Comparison of ENCODE assay signal across 15 mouse cellular contexts in the genomic region with DNA sequence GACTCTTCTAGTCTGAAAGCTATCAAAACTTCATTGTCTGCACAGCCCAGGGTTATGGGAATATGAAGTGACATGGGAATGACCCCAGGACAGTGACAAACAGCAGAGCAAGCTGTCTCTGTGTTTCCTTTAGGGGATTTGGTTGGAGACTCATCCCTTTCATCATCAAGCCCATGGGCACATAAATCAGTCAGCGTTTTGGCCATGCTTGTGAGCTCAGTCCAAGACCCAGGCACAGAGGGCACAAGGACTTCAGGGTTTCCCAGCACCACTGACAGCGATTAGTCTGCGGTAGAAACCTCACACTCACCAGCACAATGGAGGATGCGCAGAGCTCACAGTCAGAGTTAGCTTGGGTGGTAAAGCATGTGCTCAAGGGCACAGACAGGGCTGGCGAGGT. TPM values are rescaled to one million over a fixed set of nuclear protein-coding genes. Genes with fewer than 3 reads are reported as not detected.
DNase-seq lines count a peak whose midpoint lies in the region; ATAC-seq and TF ChIP-seq lines count a peak whose summit lies in the region.
"Had no signal": no experiment of that assay in that cellular context is flagged by ENCODE, and none has a peak within 500 bp of the region (broad histone marks: within the 10 kb centered on the region; RNA-seq: fewer than 3 reads in every experiment).

No protein-coding gene starts in this region.

- H3K4me3 ChIP-seq in intestine, embryonic 15.5 days (replicated peaks) = no peak overlapping the region
- no peak overlapping the region for H3K4me3 ChIP-seq in intestine, postnatal 0 days (ENCODE audit: low read depth, low read length)
- no peak overlapping the region for H3K4me3 ChIP-seq in midbrain, postnatal 0 days (ENCODE audit: low read depth, low read length)
- H3K4me3 ChIP-seq in midbrain, embryonic 14.5 days (replicated peaks; ENCODE audit: low read depth, low read length) = no peak overlapping the region
- H3K4me3 ChIP-seq in neural tube, embryonic 14.5 days (ENCODE audit: low read depth, low read length) = no peak overlapping the region
- H3K4me3 ChIP-seq: heart, embryonic 15.5 days; limb, embryonic 13.5 days; liver, embryonic 15.5 days; myocyte had no signal

- H3K4me2 ChIP-seq in intestine, embryonic 15.5 days (replicated peaks) = no peak overlapping the region
- H3K4me2 ChIP-seq in intestine, postnatal 0 days (replicated peaks; ENCODE audit: low read depth) = no peak overlapping the region
- H3K4me2 ChIP-seq in midbrain, postnatal 0 days (ENCODE audit: low read depth, low read length, poor library complexity, severe bottlenecking) = no peak overlapping the region
- H3K4me2 ChIP-seq in midbrain, embryonic 14.5 days (ENCODE audit: low read length) = no peak overlapping the region
- H3K4me2 ChIP-seq in neural tube, embryonic 14.5 days (ENCODE audit: low read depth, low read length) = no peak overlapping the region
- H3K4me2 ChIP-seq: heart, embryonic 15.5 days; limb, embryonic 13.5 days; liver, embryonic 15.5 days had no signal

- no peaks in the 10 kb centered on the region for H3K9me3 ChIP-seq in intestine, embryonic 15.5 days
- no peaks in the 10 kb centered on the region for H3K9me3 ChIP-seq in intestine, postnatal 0 days (ENCODE audit: control insufficient read depth)
- no peaks in the 10 kb centered on the region for H3K9me3 ChIP-seq in midbrain, postnatal 0 days (ENCODE audit: low read length)
- H3K9me3 ChIP-seq in midbrain, embryonic 14.5 days (ENCODE audit: control insufficient read depth, low read length) = no peaks in the 10 kb centered on the region
- H3K9me3 ChIP-seq in neural tube, embryonic 14.5 days (ENCODE audit: control insufficient read depth, low read length) = no peaks in the 10 kb centered on the region
- H3K9me3 ChIP-seq: heart, embryonic 15.5 days; liver, embryonic 15.5 days had no signal

- DNase-seq in embryo, embryonic 10 days (ENCODE audit: low spot score) = peak; percentile 12
- DNase-seq in embryo, embryonic 9.5 days (ENCODE audit: extremely low spot score) = no peak
- no peak for DNase-seq in midbrain, postnatal 0 days (ENCODE audit: low spot score)
- no peak for DNase-seq in midbrain, embryonic 14.5 days
- no peak for DNase-seq in left cerebral cortex, postnatal 4 days

- no peaks in the 10 kb centered on the region for H3K36me3 ChIP-seq in intestine, embryonic 15.5 days
- no peaks in the 10 kb centered on the region for H3K36me3 ChIP-seq in intestine, postnatal 0 days (ENCODE audit: control insufficient read depth, insufficient read depth)
- H3K36me3 ChIP-seq in midbrain, postnatal 0 days (ENCODE audit: insufficient read depth, low read length) = no peaks in the 10 kb centered on the region
- H3K36me3 ChIP-seq in midbrain, embryonic 14.5 days (ENCODE audit: control insufficient read depth, insufficient read depth, low read length) = no peaks in the 10 kb centered on the region
- H3K36me3 ChIP-seq in neural tube, embryonic 14.5 days (ENCODE audit: control insufficient read depth, insufficient read depth, low read length) = no peaks in the 10 kb centered on the region
- H3K36me3 ChIP-seq: heart, embryonic 15.5 days; limb, embryonic 13.5 days; liver, embryonic 15.5 days had no signal

- no peak overlapping the region for H3K9ac ChIP-seq in intestine, embryonic 15.5 days
- H3K9ac ChIP-seq in intestine, postnatal 0 days (ENCODE audit: low read depth, low read length) = no peak overlapping the region
- no peak overlapping the region for H3K9ac ChIP-seq in midbrain, postnatal 0 days (replicated peaks; ENCODE audit: low read length, poor library complexity, severe bottlenecking)
- no peak overlapping the region for H3K9ac ChIP-seq in midbrain, embryonic 14.5 days (replicated peaks; ENCODE audit: low read length)
- H3K9ac ChIP-seq in neural tube, embryonic 14.5 days (replicated peaks; ENCODE audit: low read depth, low read length) = no peak overlapping the region
- H3K9ac ChIP-seq: heart, embryonic 15.5 days; limb, embryonic 13.5 days; liver, embryonic 15.5 days had no signal

- WGBS in intestine, embryonic 15.5 days = 71% methylated on average over 5 of the region's 5 CpGs
- 80% methylated on average over 5 of the region's 5 CpGs for WGBS in intestine, postnatal 0 days
- WGBS in midbrain, postnatal 0 days = 78% methylated on average over 5 of the region's 5 CpGs
- WGBS in midbrain, embryonic 14.5 days = 85% methylated on average over 5 of the region's 5 CpGs
- WGBS in neural tube, embryonic 14.5 days = 80% methylated on average over 5 of the region's 5 CpGs

- no peaks in the 10 kb centered on the region for H3K4me1 ChIP-seq in intestine, embryonic 15.5 days (replicated peaks)
- H3K4me1 ChIP-seq in intestine, postnatal 0 days (replicated peaks; ENCODE audit: control insufficient read depth, insufficient read depth, low read length) = no peaks in the 10 kb centered on the region
- H3K4me1 ChIP-seq in midbrain, postnatal 0 days (ENCODE audit: insufficient read depth, low read length) = no peaks in the 10 kb centered on the region
- H3K4me1 ChIP-seq in midbrain, embryonic 14.5 days (ENCODE audit: control insufficient read depth, insufficient read depth, low read length) = no peaks in the 10 kb centered on the region
- no peaks in the 10 kb centered on the region for H3K4me1 ChIP-seq in neural tube, embryonic 14.5 days (ENCODE audit: control insufficient read depth, insufficient read depth, low read length)
- H3K4me1 ChIP-seq: limb, embryonic 13.5 days; liver, embryonic 15.5 days had no signal

- H3K27ac ChIP-seq in intestine, embryonic 15.5 days = no peak overlapping the region
- no peak overlapping the region for H3K27ac ChIP-seq in intestine, postnatal 0 days (ENCODE audit: low read depth, low read length)
- peak overlapping the region; percentile 1; the same call in 1 of the 2 replicates for H3K27ac ChIP-seq in midbrain, postnatal 0 days (ENCODE audit: low read depth, low read length)
- no peak overlapping the region for H3K27ac ChIP-seq in midbrain, embryonic 14.5 days (replicated peaks; ENCODE audit: low read depth, low read length)
- H3K27ac ChIP-seq in neural tube, embryonic 14.5 days (ENCODE audit: low read depth, low read length) = no peak overlapping the region
- H3K27ac ChIP-seq: heart, embryonic 15.5 days; limb, embryonic 13.5 days; liver, embryonic 15.5 days had no signal

- peak; percentile 33; the same call in 1 of the 2 replicates for ATAC-seq in intestine, embryonic 15.5 days
- ATAC-seq in intestine, postnatal 0 days = no peak
- ATAC-seq in midbrain, postnatal 0 days (ENCODE audit: low FRiP score) = no peak
- no peak for ATAC-seq in midbrain, embryonic 14.5 days (ENCODE audit: low FRiP score, low TSS enrichment)
- ATAC-seq in neural tube, embryonic 14.5 days (ENCODE audit: low read depth) = peak; percentile 56; the same call in 1 of the 2 replicates

- TF ChIP-seq CTCF in intestine, postnatal 0 days (IDR thresholded peaks at IDR 0.05; ENCODE audit: low read depth) = no peak
- no peak for TF ChIP-seq CTCF in midbrain, postnatal 0 days (IDR thresholded peaks at IDR 0.05)

- H3K27me3 ChIP-seq in intestine, embryonic 15.5 days (replicated peaks) = no peaks in the 10 kb centered on the region
- H3K27me3 ChIP-seq in intestine, postnatal 0 days (replicated peaks; ENCODE audit: control insufficient read depth, insufficient read depth, low read length) = no peaks in the 10 kb centered on the region
- no peaks in the 10 kb centered on the region for H3K27me3 ChIP-seq in midbrain, postnatal 0 days (ENCODE audit: insufficient read depth, low read length)
- H3K27me3 ChIP-seq in midbrain, embryonic 14.5 days (ENCODE audit: control insufficient read depth, insufficient read depth, low read length) = no peaks in the 10 kb centered on the region
- H3K27me3 ChIP-seq in neural tube, embryonic 14.5 days (ENCODE audit: control insufficient read depth, insufficient read depth, low read length) = no peaks in the 10 kb centered on the region
- H3K27me3 ChIP-seq: limb, embryonic 13.5 days; liver, embryonic 15.5 days had no signal

- intact Hi-C loops in left cerebral cortex, postnatal 4 days (cut with DNase I) = no loop called here

RNA-seq across cellular contexts. Expression of a gene that starts 10.4 kb away (rescaled TPM):
- polyA plus RNA-seq in intestine, embryonic 15.5 days (2015; fragmentation: Nextera tagmentation; extraction: Ambion mirVana) = 16.9 and 19.1 TPM in 2 replicates
- 21.6 and 21.9 TPM in 2 replicates for polyA plus RNA-seq in intestine, postnatal 0 days (2015; fragmentation: Nextera tagmentation; extraction: Ambion mirVana)
- total RNA-seq in midbrain, postnatal 0 days (2014; rRNA removed) = 16.7 and 25.5 TPM in 2 replicates
- 27.2 and 31.6 TPM in 2 replicates for polyA plus RNA-seq in midbrain, postnatal 0 days (2015; fragmentation: Nextera tagmentation; extraction: Ambion mirVana)
- polyA plus RNA-seq in midbrain, embryonic 14.5 days (2014; fragmentation: Nextera tagmentation; extraction: Ambion mirVana) = 13.3 and 14.4 TPM in 2 replicates
- 7.4 and 13.2 TPM in 2 replicates for polyA plus RNA-seq in neural tube, embryonic 14.5 days (2014; fragmentation: Nextera tagmentation; extraction: Ambion mirVana)
- 1 to 10 TPM; 4.9 to 5.3 TPM for total RNA-seq in left cerebral cortex, postnatal 4 days (2021)
- polyA plus RNA-seq: myocyte had no signal

RNA-seq across cellular contexts. Expression of a gene that starts 15.2 kb away (rescaled TPM):
- 153 and 154 TPM in 2 replicates for polyA plus RNA-seq in intestine, embryonic 15.5 days (2015; fragmentation: Nextera tagmentation; extraction: Ambion mirVana)
- polyA plus RNA-seq in intestine, postnatal 0 days (2015; fragmentation: Nextera tagmentation; extraction: Ambion mirVana) = 53.9 and 60.7 TPM in 2 replicates
- not detected in 2 replicates for total RNA-seq in midbrain, postnatal 0 days (2014; rRNA removed)
- polyA plus RNA-seq in midbrain, postnatal 0 days (2015; fragmentation: Nextera tagmentation; extraction: Ambion mirVana) = not detected in 2 replicates
- polyA plus RNA-seq in midbrain, embryonic 14.5 days (2014; fragmentation: Nextera tagmentation; extraction: Ambion mirVana) = not detected in 2 replicates
- polyA plus RNA-seq in neural tube, embryonic 14.5 days (2014; fragmentation: Nextera tagmentation; extraction: Ambion mirVana) = not detected in 2 replicates
- total RNA-seq in left cerebral cortex, postnatal 4 days (2021) = not detected
- total RNA-seq: layer of hippocampus, adult 8-10 months; left cerebral cortex, adult 8-10 months had no signal
- polyA plus RNA-seq: embryonic facial prominence, embryonic 11.5 days; heart, embryonic 15.5 days; limb, embryonic 13.5 days; myocyte had no signal

RNA-seq across cellular contexts. Expression of a gene that starts 22.3 kb away (rescaled TPM):
- polyA plus RNA-seq in intestine, embryonic 15.5 days (2015; fragmentation: Nextera tagmentation; extraction: Ambion mirVana) = 26.1 and 32.5 TPM in 2 replicates
- polyA plus RNA-seq in intestine, postnatal 0 days (2015; fragmentation: Nextera tagmentation; extraction: Ambion mirVana) = 13.0 TPM in 2 replicates
- total RNA-seq in midbrain, postnatal 0 days (2014; rRNA removed) = 28.5 and 36.4 TPM in 2 replicates
- polyA plus RNA-seq in midbrain, postnatal 0 days (2015; fragmentation: Nextera tagmentation; extraction: Ambion mirVana) = 38.3 and 38.9 TPM in 2 replicates
- polyA plus RNA-seq in midbrain, embryonic 14.5 days (2014; fragmentation: Nextera tagmentation; extraction: Ambion mirVana) = 83.0 and 85.0 TPM in 2 replicates
- 69.3 and 70.4 TPM in 2 replicates for polyA plus RNA-seq in neural tube, embryonic 14.5 days (2014; fragmentation: Nextera tagmentation; extraction: Ambion mirVana)
- 10 to 100 TPM; 29.3 to 29.7 TPM for total RNA-seq in left cerebral cortex, postnatal 4 days (2021)

RNA-seq across cellular contexts. Expression of a gene that starts 32.3 kb away (rescaled TPM):
- 184 and 198 TPM in 2 replicates for polyA plus RNA-seq in intestine, embryonic 15.5 days (2015; fragmentation: Nextera tagmentation; extraction: Ambion mirVana)
- polyA plus RNA-seq in intestine, postnatal 0 days (2015; fragmentation: Nextera tagmentation; extraction: Ambion mirVana) = 94.6 and 108 TPM in 2 replicates
- total RNA-seq in midbrain, postnatal 0 days (2014; rRNA removed) = 8.5 and 10.2 TPM in 2 replicates
- polyA plus RNA-seq in midbrain, postnatal 0 days (2015; fragmentation: Nextera tagmentation; extraction: Ambion mirVana) = 13.0 and 14.8 TPM in 2 replicates
- 1.4 and 6.2 TPM in 2 replicates for polyA plus RNA-seq in midbrain, embryonic 14.5 days (2014; fragmentation: Nextera tagmentation; extraction: Ambion mirVana)
- polyA plus RNA-seq in neural tube, embryonic 14.5 days (2014; fragmentation: Nextera tagmentation; extraction: Ambion mirVana) = 1.2 and 6.6 TPM in 2 replicates
- total RNA-seq in left cerebral cortex, postnatal 4 days (2021) = 1 to 10 TPM; 3.2 to 3.8 TPM

RNA-seq across cellular contexts. Expression of a gene that starts 58.3 kb away (rescaled TPM):
- polyA plus RNA-seq in intestine, embryonic 15.5 days (2015; fragmentation: Nextera tagmentation; extraction: Ambion mirVana) = 173 and 186 TPM in 2 replicates
- polyA plus RNA-seq in intestine, postnatal 0 days (2015; fragmentation: Nextera tagmentation; extraction: Ambion mirVana) = 157 and 172 TPM in 2 replicates
- 142 and 166 TPM in 2 replicates for total RNA-seq in midbrain, postnatal 0 days (2014; rRNA removed)
- 316 and 320 TPM in 2 replicates for polyA plus RNA-seq in midbrain, postnatal 0 days (2015; fragmentation: Nextera tagmentation; extraction: Ambion mirVana)
- 245 and 277 TPM in 2 replicates for polyA plus RNA-seq in midbrain, embryonic 14.5 days (2014; fragmentation: Nextera tagmentation; extraction: Ambion mirVana)
- 261 and 263 TPM in 2 replicates for polyA plus RNA-seq in neural tube, embryonic 14.5 days (2014; fragmentation: Nextera tagmentation; extraction: Ambion mirVana)
- 10 to 100 TPM; 80.6 to 81.3 TPM for total RNA-seq in left cerebral cortex, postnatal 4 days (2021)

Comparison
In these comparisons a context has a peak if more than half of its experiments do, and no peak if none do; other contexts are left out.
1. ATAC-seq: peak in intestine, embryonic 15.5 days (single experiment) and neural tube, embryonic 14.5 days (single experiment); none in intestine, postnatal 0 days (single experiment), midbrain, postnatal 0 days (single experiment) and midbrain, embryonic 14.5 days (single experiment).
2. RNA of a gene that starts 15.2 kb away (polyA plus RNA-seq): 153 to 154 TPM in intestine, embryonic 15.5 days and 53.9 to 60.7 TPM in intestine, postnatal 0 days; not detected in neural tube, embryonic 14.5 days, not detected in midbrain, postnatal 0 days and not detected in midbrain, embryonic 14.5 days; every median in the first group is over 10 times any median in the second.